Mouse (Mus musculus) megakaryocyte, embryonic 14.5 days (primary cell): ENCODE measurements around the gene Nfib.

Experiments
- FLI1 ChIP-seq: IDR thresholded peaks from 2 replicates; pipeline ENCODE4 v1.6.1; 2012; ENCODE audit warnings: low read length, inconsistent platforms, mixed read lengths
- GATA1 ChIP-seq: IDR thresholded peaks from 3 replicates; pipeline ENCODE4 v1.6.1; 2012; ENCODE audit warnings: mixed read lengths, low read length, inconsistent platforms, borderline replicate concordance

DNA sequence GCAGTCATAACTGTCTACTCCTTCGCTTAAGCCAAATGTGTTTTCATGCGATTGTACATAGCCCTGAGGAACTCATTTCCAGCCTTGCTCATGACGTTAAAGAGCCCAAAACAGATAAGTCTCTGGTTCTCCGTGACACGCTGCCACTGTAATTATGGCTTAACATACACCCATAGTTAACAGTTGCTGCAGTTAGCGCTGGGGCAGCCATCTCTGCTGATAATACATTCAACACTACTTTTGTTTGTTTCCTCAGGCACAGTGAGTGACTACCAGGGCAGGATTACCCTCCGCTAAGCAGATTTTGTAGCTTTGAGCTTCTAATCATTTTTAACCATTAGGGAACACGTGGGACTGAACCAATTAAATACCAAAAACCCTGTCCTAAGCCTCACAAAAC lies 17.5 kb upstream of the Nfib start:
- TF ChIP-seq GATA1 (no peak), FLI1 (no peak)
